In the genomic region with DNA sequence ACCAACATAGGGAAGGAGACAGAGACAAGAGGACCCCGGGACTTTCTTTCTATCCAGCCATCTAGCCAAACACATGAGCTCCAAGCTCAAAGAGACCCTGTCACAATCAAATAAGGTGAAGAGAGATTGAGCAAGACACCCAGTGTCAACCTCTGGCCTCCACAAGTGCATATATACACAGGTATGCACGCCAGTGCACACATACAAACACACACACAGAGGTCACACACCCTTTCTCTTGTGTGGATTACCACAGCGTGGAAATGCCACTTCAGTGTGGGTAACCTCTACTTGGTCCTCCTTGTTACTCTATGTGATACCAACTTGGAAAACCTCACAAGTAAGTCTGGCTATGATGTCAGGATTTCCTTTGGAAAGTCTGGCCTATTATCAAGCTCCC, we compare ENCODE assay signal across 23 mouse cellular contexts.
"Had no signal": no experiment of that assay in that cellular context is flagged by ENCODE, and none has a peak within 500 bp of the region (broad histone marks: within the 10 kb centered on the region; RNA-seq: fewer than 3 reads in every experiment).

No protein-coding gene starts in this region.

- H3K4me1 ChIP-seq: forebrain, embryonic 15.5 days; hindbrain, embryonic 13.5 days; hindbrain, embryonic 15.5 days; kidney, embryonic 15.5 days; limb, embryonic 15.5 days had no signal

- H3K4me2 ChIP-seq: forebrain, embryonic 15.5 days; hindbrain, embryonic 13.5 days; hindbrain, embryonic 15.5 days; kidney, embryonic 15.5 days; limb, embryonic 13.5 days; limb, embryonic 15.5 days; liver, embryonic 11.5 days had no signal

- ATAC-seq: forebrain, embryonic 15.5 days; forebrain, postnatal 0 days; hindbrain, postnatal 0 days; intestine, embryonic 16.5 days had no signal

- H3K9ac ChIP-seq: forebrain, embryonic 15.5 days; forebrain, postnatal 0 days; hindbrain, embryonic 13.5 days; hindbrain, embryonic 15.5 days; kidney, embryonic 15.5 days; limb, embryonic 13.5 days; limb, embryonic 15.5 days; liver, embryonic 14.5 days had no signal

- H3K36me3 ChIP-seq: forebrain, embryonic 15.5 days; hindbrain, embryonic 13.5 days; hindbrain, embryonic 15.5 days; kidney, embryonic 15.5 days; limb, embryonic 13.5 days; limb, embryonic 15.5 days had no signal

- H3K27me3 ChIP-seq: forebrain, embryonic 15.5 days; hindbrain, embryonic 13.5 days; hindbrain, embryonic 15.5 days; kidney, embryonic 15.5 days; limb, embryonic 13.5 days; limb, embryonic 15.5 days had no signal

- H3K27ac ChIP-seq: forebrain, embryonic 15.5 days; hindbrain, embryonic 13.5 days; hindbrain, embryonic 15.5 days; hindbrain, postnatal 0 days; kidney, embryonic 15.5 days; kidney, postnatal 0 days; limb, embryonic 13.5 days; limb, embryonic 15.5 days; liver, embryonic 14.5 days had no signal

- H3K4me3 ChIP-seq: forebrain, embryonic 15.5 days; hindbrain, embryonic 13.5 days; hindbrain, embryonic 15.5 days; kidney, embryonic 15.5 days; limb, embryonic 13.5 days; limb, embryonic 15.5 days had no signal

- DNase-seq: forebrain, postnatal 0 days; gastrocnemius, postnatal 14 days; gastrocnemius, postnatal 36 days; heart, adult 18-20 months; kidney, adult 11 months; kidney, adult 2 months; kidney, adult 9 months; kidney, postnatal 14 days; kidney, postnatal 36 days; layer of hippocampus, adult 9-11 months; layer of hippocampus, postnatal 36 days; left cerebral cortex, postnatal 4 days had no signal

- H3K9me3 ChIP-seq: forebrain, embryonic 15.5 days; hindbrain, embryonic 13.5 days; hindbrain, embryonic 15.5 days; kidney, embryonic 15.5 days; limb, embryonic 13.5 days; limb, embryonic 15.5 days had no signal
